Mouse (Mus musculus) E14TG2a.4 (cell line): Measurements from ENCODE around the gene Nova1.

Experiments
- CTCF ChIP-seq: conservative IDR thresholded peaks from 2 replicates; pipeline ENCODE4 v1.5.1; 2014; ENCODE audit warnings: low read length
- POU5F1 ChIP-seq: IDR thresholded peaks from 2 replicates; pipeline ENCODE4 v1.6.1; 2014; ENCODE audit warnings: low read length, borderline replicate concordance

DNA sequence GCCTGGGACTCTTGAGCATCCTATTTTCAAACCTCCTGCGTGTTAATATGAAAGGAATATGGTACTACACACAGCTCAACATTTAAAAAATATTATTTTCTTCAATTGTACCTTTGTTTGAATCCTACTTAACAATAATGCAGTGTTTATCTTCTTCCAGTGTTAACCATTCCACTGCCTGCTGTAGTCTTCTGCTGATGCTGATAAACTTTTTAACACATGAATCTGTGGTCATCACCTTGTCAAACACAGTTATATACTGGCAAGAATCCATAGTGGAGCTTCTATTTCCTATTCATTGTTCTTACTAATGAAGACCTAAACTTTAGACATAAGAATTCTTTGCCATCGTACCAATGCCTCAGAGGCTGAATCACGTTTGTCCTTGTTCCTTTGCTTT, 65.6 kb downstream of the Nova1 start:
- TF ChIP-seq CTCF = no peak
- TF ChIP-seq POU5F1 = no peak
